Mouse (Mus musculus) skeletal muscle tissue, postnatal 0 days (tissue): ENCODE results near the gene Arhgap45. TPM values are rescaled to one million over a fixed set of nuclear protein-coding genes. Genes with fewer than 3 reads are reported as not detected.

Experiments used
- polyA plus RNA-seq: library from polyadenylated mRNA; unstranded; fragments of >200 nt; fragmentation: Nextera tagmentation; extraction: Ambion mirVana; gene quantifications from 2 replicates; pipeline ENCODE4 v1.2.1, GENCODE M21; 2015

The Arhgap45 gene
- 2.7 and 4.2 TPM in 2 replicates for polyA plus RNA-seq

DNA sequence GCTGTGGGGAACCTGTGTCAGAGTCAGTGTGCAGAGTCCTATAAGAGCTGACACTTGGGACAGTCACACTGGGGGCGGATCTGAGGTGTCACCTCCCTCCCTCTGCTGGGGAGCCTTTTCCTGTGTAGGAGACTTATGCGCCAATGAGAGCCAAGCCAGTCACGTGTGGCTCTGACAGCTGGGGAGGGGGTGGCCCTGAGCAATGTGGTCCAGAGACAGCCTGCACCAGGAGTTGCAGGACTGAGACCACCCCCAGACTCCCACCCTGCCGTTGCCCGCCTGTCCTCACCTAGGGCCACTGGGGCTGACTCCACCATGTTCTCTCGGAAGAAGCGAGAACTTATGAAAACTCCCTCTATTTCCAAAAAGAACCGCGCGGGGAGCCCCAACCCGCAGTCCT is at the start of gene Arhgap45:
TSS of gene Arhgap45 (plus strand) at position 143 of the 400 bp plus-strand sequence.

DNA sequence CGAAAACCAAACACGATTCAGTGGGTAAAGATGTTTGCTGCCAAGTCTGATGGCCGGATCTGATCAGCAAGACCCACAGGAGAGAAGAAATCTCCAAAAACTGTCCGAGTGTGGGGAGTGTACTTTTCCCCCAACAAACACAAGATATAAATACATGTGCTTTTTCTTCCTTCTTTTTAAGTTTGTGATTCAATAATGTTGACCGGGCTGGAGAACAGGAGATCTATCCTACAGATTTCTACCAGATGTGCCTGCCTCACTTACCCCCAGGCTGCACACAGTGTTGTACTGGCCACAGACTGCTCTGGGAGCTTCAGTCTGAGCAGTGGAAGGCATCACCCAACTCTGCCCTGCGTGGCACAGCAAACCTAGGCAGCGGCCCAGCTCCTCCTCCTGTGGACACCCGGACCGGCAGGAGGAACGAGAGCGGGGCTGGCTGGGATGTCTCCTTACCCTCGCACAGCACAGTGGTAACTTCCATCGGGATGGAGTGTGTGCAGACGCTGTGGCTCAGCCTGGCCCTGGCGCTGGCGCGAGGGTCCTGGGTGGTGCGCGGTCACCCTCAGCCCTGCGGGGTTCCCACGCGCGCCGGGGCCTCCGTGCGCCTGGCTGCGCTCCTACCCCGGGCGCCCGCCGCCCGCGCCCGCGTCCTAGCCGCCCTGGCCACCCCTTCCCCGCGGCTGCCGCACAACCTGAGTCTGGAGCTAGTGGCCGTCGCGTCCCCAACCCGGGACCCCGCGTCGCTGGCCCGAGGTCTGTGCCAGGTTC is 45.9 kb upstream of the Arhgap45 start, which contains the start of gene Grin3b:
TSS of gene Grin3b (plus strand) at position 301 of the 768 bp plus-strand sequence.

DNA sequence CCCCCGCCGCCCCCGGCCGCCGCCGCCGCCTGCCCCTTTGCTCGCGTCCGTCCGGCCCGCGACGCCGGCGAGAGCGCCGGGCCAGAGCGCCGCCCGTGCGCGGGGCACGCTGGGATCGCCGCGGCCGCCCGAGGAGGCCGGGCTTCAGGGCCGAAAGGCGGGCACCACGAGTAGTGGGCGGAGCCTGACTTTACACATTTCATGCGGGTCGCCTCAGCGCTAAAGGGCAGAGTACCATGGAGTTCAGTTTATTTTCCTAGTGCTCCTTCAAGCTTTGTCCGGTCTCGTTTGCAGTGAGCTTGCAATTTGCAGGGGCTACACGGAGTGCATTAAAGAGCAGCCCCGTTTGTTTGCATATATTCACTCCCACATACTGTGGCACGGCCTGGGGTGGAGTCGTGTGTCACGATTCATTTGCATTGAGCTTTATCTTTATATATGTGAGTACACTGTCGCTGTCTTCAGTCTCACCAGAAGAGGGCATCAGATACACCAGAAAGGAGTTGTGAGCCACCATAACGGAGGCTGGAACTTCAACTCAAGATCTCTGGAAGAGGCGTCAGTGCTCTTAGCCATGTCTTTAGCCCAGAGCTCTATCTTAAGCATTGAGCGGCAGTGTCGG is 32.1 kb upstream of the Arhgap45 start, which contains the start of gene Tmem259:
TSS of gene Tmem259 (minus strand) at position 136 of the 622 bp plus-strand sequence.

DNA sequence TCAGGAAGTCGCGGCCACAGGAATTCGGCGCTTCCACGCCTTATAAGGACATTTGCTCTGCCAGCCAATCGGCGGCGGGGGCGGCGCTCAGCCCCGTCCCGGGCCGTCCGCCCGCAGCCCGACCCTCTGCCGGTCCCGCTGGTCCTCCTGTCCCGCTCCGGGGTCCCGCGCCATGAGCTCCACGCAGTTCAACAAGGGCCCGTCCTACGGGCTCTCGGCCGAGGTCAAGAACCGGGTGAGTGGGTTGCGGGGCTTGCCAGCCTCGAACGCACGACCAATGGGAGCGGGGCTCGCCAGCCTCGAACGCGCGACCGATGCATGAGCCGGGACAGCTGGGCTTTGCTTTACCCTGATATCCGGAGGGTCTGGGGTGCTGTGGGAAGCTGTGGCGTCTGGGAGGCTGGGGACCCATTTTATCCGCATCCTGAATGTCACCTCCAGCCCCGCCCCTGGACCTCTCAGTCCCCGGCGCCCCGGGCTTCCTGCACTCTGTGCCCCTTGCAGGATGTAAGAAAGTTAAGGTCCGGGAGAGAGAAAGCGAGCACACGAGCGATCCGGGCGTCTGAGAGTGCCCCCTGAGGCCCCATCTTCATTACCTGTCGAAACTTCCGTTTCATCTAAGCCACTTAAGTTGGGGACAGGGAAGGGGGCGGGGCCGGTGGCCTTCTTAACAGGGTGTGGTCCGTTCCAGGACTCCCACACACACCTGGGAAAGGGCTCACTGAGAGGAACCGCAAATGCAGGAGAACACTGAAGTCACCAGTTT is 27.8 kb upstream of the Arhgap45 start, which contains the start of gene Cnn2:
TSS of gene Cnn2 (plus strand) at position 79 of the 766 bp plus-strand sequence.

DNA sequence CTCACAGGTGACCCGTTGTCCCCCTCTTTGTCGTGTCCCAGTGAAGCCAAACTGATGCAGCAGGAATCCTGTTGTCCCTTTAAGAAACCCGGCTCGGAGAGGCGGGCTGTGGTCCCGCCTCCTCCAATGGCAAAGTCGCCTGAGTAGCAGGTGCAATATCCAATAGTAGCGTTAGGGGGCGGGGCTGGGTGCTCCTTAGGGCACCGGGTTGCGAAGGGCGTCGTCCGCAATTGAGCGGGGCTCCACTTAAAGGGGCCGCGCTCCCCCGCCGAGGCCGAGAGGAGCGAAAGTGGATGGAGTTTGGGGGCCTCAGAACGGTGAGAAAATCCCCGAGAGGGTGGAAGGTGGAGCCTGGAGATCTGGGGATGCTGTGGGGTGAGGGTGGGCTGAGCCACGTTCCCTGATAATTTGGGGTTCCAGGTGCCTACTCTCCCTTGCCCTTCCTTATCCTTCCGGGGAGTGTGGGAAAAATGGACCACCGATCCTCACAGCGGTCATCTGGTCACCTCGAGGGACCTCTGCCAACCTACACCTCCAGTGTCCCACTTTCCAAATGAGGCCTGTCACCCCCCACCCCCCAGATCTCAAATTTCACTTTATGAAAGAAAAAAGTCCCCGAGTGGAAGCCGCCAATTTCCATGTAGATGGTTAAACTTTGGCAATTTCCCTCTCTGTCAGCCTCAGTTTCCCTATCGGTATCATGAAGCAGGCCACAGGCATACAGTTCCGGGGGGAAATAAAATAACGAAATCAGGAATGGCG is 20.0 kb upstream of the Arhgap45 start, which contains the start of gene Abca7:
TSS of gene Abca7 (plus strand) at position 223 of the 762 bp plus-strand sequence.

DNA sequence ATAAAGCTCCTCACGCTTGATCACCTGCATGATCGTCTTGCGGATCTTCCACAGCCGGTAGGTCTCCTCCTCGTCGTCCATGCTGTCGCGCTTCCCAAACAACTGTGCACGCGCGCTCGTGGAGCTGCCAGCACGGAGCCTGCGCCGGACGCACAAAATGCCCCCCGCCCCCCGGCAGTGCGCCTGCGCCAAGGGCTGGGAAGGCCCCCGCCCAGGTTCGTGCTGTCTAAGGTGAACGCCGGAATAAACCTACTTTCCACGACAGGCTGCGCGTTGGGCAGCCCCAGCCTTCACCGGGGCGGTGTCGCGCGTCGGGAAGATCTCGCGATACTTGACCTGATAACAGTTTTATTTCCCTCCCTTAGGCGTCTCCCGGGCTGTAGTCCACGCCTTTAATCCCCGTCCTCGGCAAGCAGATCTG is 23.1 kb downstream of the Arhgap45 start, which contains the start of gene Polr2e:
TSS of gene Polr2e (minus strand) at position 237 of the 421 bp plus-strand sequence.

DNA sequence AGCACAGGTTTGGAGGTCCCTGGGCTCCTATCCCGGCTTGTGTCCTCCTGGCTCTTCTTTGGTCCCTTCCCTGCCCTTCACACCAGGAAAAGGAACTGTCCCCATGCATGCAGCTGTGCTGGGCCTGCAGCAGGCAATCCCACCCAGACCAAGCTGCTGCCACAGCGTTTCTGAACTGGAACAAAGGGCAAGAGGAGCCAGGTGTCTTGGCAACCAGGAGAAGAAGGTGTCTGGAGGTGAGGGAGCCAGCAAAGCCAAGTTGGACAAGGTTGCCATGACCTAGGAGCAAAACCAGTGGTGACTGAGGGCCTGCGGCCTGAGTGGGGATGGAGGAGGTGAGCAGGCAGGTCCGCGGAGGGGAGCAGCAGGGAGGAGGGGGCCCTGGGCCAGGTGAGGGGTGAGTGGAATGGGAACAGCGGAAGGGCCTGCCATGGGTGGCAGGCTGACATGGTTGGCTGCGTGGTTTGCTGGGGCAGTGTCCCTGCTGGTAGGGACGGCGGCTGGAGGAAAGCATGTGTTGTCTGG is 30.6 kb downstream of the Arhgap45 start, which contains the start of gene Gpx4:
TSS of gene Gpx4 (plus strand) at position 126 of the 525 bp plus-strand sequence.

Other genes starting within 250 kb of the Arhgap45 start
- gene Rnf126, start 249.7 kb upstream of the Arhgap45 start, polyA plus RNA-seq = 58.3 and 61.0 TPM in 2 replicates
- 3.3 and 3.8 TPM in 2 replicates for gene Fstl3, start 239.4 kb upstream of the Arhgap45 start, polyA plus RNA-seq
- gene Prss57, start 225.7 kb upstream of the Arhgap45 start, polyA plus RNA-seq = not detected in 2 replicates
- gene Palm, start 223.1 kb upstream of the Arhgap45 start, polyA plus RNA-seq = 22.3 and 27.1 TPM in 2 replicates
- gene Misp, start 195.7 kb upstream of the Arhgap45 start, polyA plus RNA-seq = not detected in 2 replicates
- gene Ptbp1, start 162.2 kb upstream of the Arhgap45 start, polyA plus RNA-seq = 49.8 and 68.7 TPM in 2 replicates
- 0.76 and 0.79 TPM in 2 replicates for gene Prtn3, start 142.2 kb upstream of the Arhgap45 start, polyA plus RNA-seq
- 1.9 TPM in 2 replicates for gene Plppr3, start 142.0 kb upstream of the Arhgap45 start, polyA plus RNA-seq
- gene Elane, start 130.4 kb upstream of the Arhgap45 start, polyA plus RNA-seq = 0.24 and 1.7 TPM in 2 replicates
- 53.1 and 1,890 TPM in 2 replicates for gene Cfd, start 125.8 kb upstream of the Arhgap45 start, polyA plus RNA-seq
- gene Med16, start 107.7 kb upstream of the Arhgap45 start, polyA plus RNA-seq = 22.4 and 23.7 TPM in 2 replicates
- 15.9 TPM in 1 of 2 replicates, not detected in the other for gene Gm26602, start 105.8 kb upstream of the Arhgap45 start, polyA plus RNA-seq
- 0.36 and 0.54 TPM in 2 replicates for gene Kiss1r, start 99.7 kb upstream of the Arhgap45 start, polyA plus RNA-seq
- gene R3hdm4, start 95.4 kb upstream of the Arhgap45 start, polyA plus RNA-seq = 89.9 and 90.5 TPM in 2 replicates
- gene Arid3a, start 89.6 kb upstream of the Arhgap45 start, polyA plus RNA-seq = 0.69 and 2.1 TPM in 2 replicates
- gene Wdr18, start 56.5 kb upstream of the Arhgap45 start, polyA plus RNA-seq = 55.1 and 61.1 TPM in 2 replicates
- 0.32 and 0.43 TPM in 2 replicates for gene Grin3b, start 45.9 kb upstream of the Arhgap45 start, polyA plus RNA-seq
- gene Tmem259, start 32.3 kb upstream of the Arhgap45 start, polyA plus RNA-seq = 23.1 and 23.6 TPM in 2 replicates
- gene Cnn2, start 28.1 kb upstream of the Arhgap45 start, polyA plus RNA-seq = 44.5 and 55.3 TPM in 2 replicates
- gene Abca7, start 20.2 kb upstream of the Arhgap45 start, polyA plus RNA-seq = 1.5 TPM in 2 replicates
- gene Polr2e, start 23.1 kb downstream of the Arhgap45 start, polyA plus RNA-seq = 132 and 134 TPM in 2 replicates
- gene Gpx4, start 30.5 kb downstream of the Arhgap45 start, polyA plus RNA-seq = 705 and 782 TPM in 2 replicates
- 4.7 and 5.6 TPM in 2 replicates for gene Sbno2, start 88.9 kb downstream of the Arhgap45 start, polyA plus RNA-seq
- gene Stk11, start 99.2 kb downstream of the Arhgap45 start, polyA plus RNA-seq = 13.9 and 16.6 TPM in 2 replicates
- gene Atp5d, start 122.0 kb downstream of the Arhgap45 start, polyA plus RNA-seq = 1,084 and 1,218 TPM in 2 replicates
- gene Cbarp, start 124.2 kb downstream of the Arhgap45 start, polyA plus RNA-seq = 0.37 and 0.73 TPM in 2 replicates
- 6.1 and 8.5 TPM in 2 replicates for gene Midn, start 131.6 kb downstream of the Arhgap45 start, polyA plus RNA-seq
- 202 and 207 TPM in 2 replicates for gene Cirbp, start 149.3 kb downstream of the Arhgap45 start, polyA plus RNA-seq
- 4.9 and 6.3 TPM in 2 replicates for gene 1600002K03Rik, start 156.3 kb downstream of the Arhgap45 start, polyA plus RNA-seq
- gene Efna2, start 162.8 kb downstream of the Arhgap45 start, polyA plus RNA-seq = 3.7 and 4.3 TPM in 2 replicates
- 44.5 and 52.6 TPM in 2 replicates for gene Mum1, start 209.8 kb downstream of the Arhgap45 start, polyA plus RNA-seq
- gene Ndufs7, start 232.5 kb downstream of the Arhgap45 start, polyA plus RNA-seq = 696 and 892 TPM in 2 replicates
- 487 and 520 TPM in 2 replicates for gene Gamt, start 244.4 kb downstream of the Arhgap45 start, polyA plus RNA-seq
- gene Dazap1, start 244.8 kb downstream of the Arhgap45 start, polyA plus RNA-seq = 25.6 and 28.9 TPM in 2 replicates